ENCODE assay signal across 8 mouse cellular contexts in genomic region chr10:120112507-120113396, GRCm38 (mm10). TPM values are rescaled to one million over a fixed set of nuclear protein-coding genes. Genes with fewer than 3 reads are reported as not detected.
DNase-seq lines count a peak whose midpoint lies in the region; ATAC-seq and TF ChIP-seq lines count a peak whose summit lies in the region.

Gene Helb, minus strand, starts transcription at chr10:120112987.

- H3K4me3 ChIP-seq in bone marrow, adult 2 months (replicated peaks; ENCODE audit: control insufficient read depth, low read depth, low read length), result peak within 1 kb of the TSS; percentile 96
- peak within 1 kb of the TSS; percentile 70 for H3K4me3 ChIP-seq in embryonic facial prominence, embryonic 15.5 days (replicated peaks)
- H3K4me3 ChIP-seq in limb, embryonic 14.5 days (replicated peaks; ENCODE audit: low read length), result peak within 1 kb of the TSS; percentile 79
- H3K4me3 ChIP-seq in midbrain, postnatal 0 days (ENCODE audit: low read depth, low read length), result peak within 1 kb of the TSS; percentile 62

- ATAC-seq in embryonic facial prominence, embryonic 15.5 days (ENCODE audit: insufficient number of reproducible peaks, low FRiP score, low TSS enrichment, low read depth), result peak; percentile 99
- ATAC-seq in limb, embryonic 14.5 days (ENCODE audit: low FRiP score, low read depth), result peak; percentile 99
- peak; percentile 98 for ATAC-seq in midbrain, postnatal 0 days (ENCODE audit: low FRiP score)

- peak within 1 kb of the TSS; percentile 35; the same call in 1 of the 2 replicates for H3K9ac ChIP-seq in embryonic facial prominence, embryonic 15.5 days
- H3K9ac ChIP-seq in limb, embryonic 14.5 days (ENCODE audit: low read depth, low read length, severe bottlenecking), result peak within 1 kb of the TSS; percentile 68
- peak within 1 kb of the TSS; percentile 48 for H3K9ac ChIP-seq in midbrain, postnatal 0 days (replicated peaks; ENCODE audit: low read length, poor library complexity, severe bottlenecking)

- TF ChIP-seq POLR2A in bone marrow, adult 2 months (IDR thresholded peaks at IDR 0.05; ENCODE audit: borderline replicate concordance, control insufficient read depth, low read depth, low read length), result peak; percentile 54; the same call in 1 of the 2 replicates
- no peak for TF ChIP-seq POLR2A in limb, embryonic 14.5 days (IDR thresholded peaks at IDR 0.05; ENCODE audit: borderline replicate concordance, extremely low read depth, insufficient read depth, insufficient read length)

- H3K27ac ChIP-seq in bone marrow, adult 2 months (ENCODE audit: control insufficient read depth, insufficient read depth, low read depth, low read length, poor library complexity), result peak within 1 kb of the TSS; percentile 96
- peak within 1 kb of the TSS; percentile 85 for H3K27ac ChIP-seq in embryonic facial prominence, embryonic 15.5 days (replicated peaks)
- peak within 1 kb of the TSS; percentile 68; the same call in 1 of the 2 replicates for H3K27ac ChIP-seq in limb, embryonic 14.5 days (replicated peaks; ENCODE audit: low read depth, low read length)
- H3K27ac ChIP-seq in midbrain, postnatal 0 days (ENCODE audit: low read depth, low read length), result no peak within 1 kb of the TSS

- H3K36me3 ChIP-seq in embryonic facial prominence, embryonic 15.5 days, result peaks cover 3% of the 10 kb centered on the region; the same call in 1 of the 2 replicates
- peaks cover 4% of the 10 kb centered on the region; the same call in 1 of the 2 replicates for H3K36me3 ChIP-seq in limb, embryonic 14.5 days (ENCODE audit: control insufficient read depth, insufficient read depth, low read length)
- no peaks in the 10 kb centered on the region for H3K36me3 ChIP-seq in midbrain, postnatal 0 days (ENCODE audit: insufficient read depth, low read length)

- H3K9me3 ChIP-seq in embryonic facial prominence, embryonic 15.5 days (replicated peaks), result no peaks in the 10 kb centered on the region
- H3K9me3 ChIP-seq in limb, embryonic 14.5 days (ENCODE audit: control insufficient read depth, low read length), result no peaks in the 10 kb centered on the region
- H3K9me3 ChIP-seq in midbrain, postnatal 0 days (ENCODE audit: low read length), result no peaks in the 10 kb centered on the region

- peak; percentile 99 for DNase-seq in 416B (ENCODE audit: low read depth)
- peak; percentile 99 for DNase-seq in heart, adult 8-10 months (ENCODE audit: low spot score)
- peak; percentile 99 for DNase-seq in kidney, adult 9 months
- DNase-seq in limb, embryonic 14.5 days (ENCODE audit: low spot score), result peak; percentile 97
- DNase-seq in midbrain, postnatal 0 days (ENCODE audit: low spot score), result peak; percentile 94
- peak; percentile 99 for DNase-seq in spleen, postnatal 14 days (ENCODE audit: low spot score in 2 of 2)

- no peak; the same call in 1 of the 2 replicates for TF ChIP-seq CTCF in bone marrow, adult 2 months (IDR thresholded peaks at IDR 0.05; ENCODE audit: control insufficient read depth, insufficient read depth, low read length)
- TF ChIP-seq CTCF in midbrain, postnatal 0 days (IDR thresholded peaks at IDR 0.05), result no peak

- H3K27me3 ChIP-seq in embryonic facial prominence, embryonic 15.5 days, result no peaks in the 10 kb centered on the region
- no peaks in the 10 kb centered on the region for H3K27me3 ChIP-seq in limb, embryonic 14.5 days (ENCODE audit: control insufficient read depth, insufficient read depth, low read length)
- no peaks in the 10 kb centered on the region for H3K27me3 ChIP-seq in midbrain, postnatal 0 days (ENCODE audit: insufficient read depth, low read length)

- H3K4me2 ChIP-seq in embryonic facial prominence, embryonic 15.5 days (replicated peaks), result peak within 1 kb of the TSS; percentile 63
- H3K4me2 ChIP-seq in limb, embryonic 14.5 days (replicated peaks; ENCODE audit: low read depth, low read length, severe bottlenecking), result peak within 1 kb of the TSS; percentile 60
- peak within 1 kb of the TSS; percentile 93 for H3K4me2 ChIP-seq in midbrain, postnatal 0 days (ENCODE audit: low read depth, low read length, poor library complexity, severe bottlenecking)

- no peaks in the 10 kb centered on the region; the same call in 1 of the 2 replicates for H3K4me1 ChIP-seq in bone marrow, adult 2 months (ENCODE audit: control insufficient read depth, insufficient read depth, low read length)
- peaks cover 2% of the 10 kb centered on the region; the same call in 1 of the 2 replicates for H3K4me1 ChIP-seq in embryonic facial prominence, embryonic 15.5 days
- peaks cover 4% of the 10 kb centered on the region; the same call in 1 of the 2 replicates for H3K4me1 ChIP-seq in limb, embryonic 14.5 days (ENCODE audit: control insufficient read depth, insufficient read depth, low read length)
- H3K4me1 ChIP-seq in midbrain, postnatal 0 days (ENCODE audit: insufficient read depth, low read length), result no peaks in the 10 kb centered on the region

- WGBS in bone marrow, adult 2 months, result under 1% methylated on average over 55 of the region's 55 CpGs
- WGBS in embryonic facial prominence, embryonic 15.5 days, result under 1% methylated on average over 55 of the region's 55 CpGs
- under 1% methylated on average over 49 of the region's 55 CpGs for WGBS in limb, embryonic 14.5 days
- under 1% methylated on average over 55 of the region's 55 CpGs for WGBS in midbrain, postnatal 0 days

RNA-seq across cellular contexts. Expression of gene Helb, which starts in this region (rescaled TPM):
- polyA plus RNA-seq in bone marrow, adult 2 months (2011; ENCODE audit: insufficient read depth, insufficient read length, low replicate concordance, missing spikeins), result 17.6 TPM in 2 replicates
- 9.9 and 10.5 TPM in 2 replicates for polyA plus RNA-seq in embryonic facial prominence, embryonic 15.5 days (2015; fragmentation: Nextera tagmentation; extraction: Ambion mirVana)
- total RNA-seq in heart, adult 8-10 months (2022), result 10 to 100 TPM in 2 of 4 experiments, 1 to 10 TPM in 2; 8.4 to 11.3 (median 9.8) TPM
- 10.6 and 11.0 TPM in 2 replicates for polyA plus RNA-seq in limb, embryonic 14.5 days (2012; rRNA removed)
- polyA plus RNA-seq in limb, embryonic 14.5 days (2014; fragmentation: Nextera tagmentation; extraction: Ambion mirVana), result 6.1 and 6.8 TPM in 2 replicates
- 1.8 and 4.2 TPM in 2 replicates for total RNA-seq in midbrain, postnatal 0 days (2014; rRNA removed)
- polyA plus RNA-seq in midbrain, postnatal 0 days (2015; fragmentation: Nextera tagmentation; extraction: Ambion mirVana), result 1.5 and 1.7 TPM in 2 replicates
